Mouse (Mus musculus) limb, embryonic 14.5 days (tissue): ENCODE results near the gene Chd9. TPM values are rescaled to one million over a fixed set of nuclear protein-coding genes. Genes with fewer than 3 reads are reported as not detected.

ENCODE experiments used
- ATAC-seq: fragments of 200-750 bp; cut with Nextera tagmentation; 2 replicates; pipeline ENCODE4 v1.8.0; 2017; ENCODE audit warnings: low read depth, moderate number of reproducible peaks, moderate TSS enrichment; ENCODE audit not compliant: low FRiP score
- DNase-seq: peaks from one replicate; pipeline ENCODE4 v3.0.0-alpha.2; 2015; ENCODE audit warnings: low spot score
- H3K27ac ChIP-seq: fragments of 300-500 bp; sonication (generic); replicated peaks from 2 replicates; pipeline ENCODE4 v1.5.1; 2014; ENCODE audit warnings: low read depth, mild to moderate bottlenecking, low read length, moderate library complexity, mixed read lengths
- H3K27me3 ChIP-seq: fragments of 300-500 bp; sonication (generic); 2 replicates; pipeline ENCODE4 v1.6.1; 2014; ENCODE audit warnings: low read length, mixed read lengths; ENCODE audit not compliant: control insufficient read depth, insufficient read depth
- H3K36me3 ChIP-seq: fragments of 300-500 bp; sonication (generic); 2 replicates; pipeline ENCODE4 v1.6.1; 2014; ENCODE audit warnings: mild to moderate bottlenecking, low read length, moderate library complexity, mixed read lengths; ENCODE audit not compliant: control insufficient read depth, insufficient read depth
- H3K4me1 ChIP-seq: fragments of 300-500 bp; sonication (generic); 2 replicates; pipeline ENCODE4 v1.6.1; 2014; ENCODE audit warnings: antibody characterized with exemption, low read length, mixed read lengths; ENCODE audit not compliant: control insufficient read depth, insufficient read depth
- H3K4me2 ChIP-seq: fragments of 300-500 bp; sonication (generic); replicated peaks from 2 replicates; pipeline ENCODE4 v1.6.1; 2014; ENCODE audit warnings: low read depth, mild to moderate bottlenecking, low read length, moderate library complexity; ENCODE audit not compliant: severe bottlenecking
- H3K4me3 ChIP-seq: fragments of 300-500 bp; sonication (generic); replicated peaks from 2 replicates; pipeline ENCODE4 v1.5.1; 2014; ENCODE audit warnings: low read length
- H3K9ac ChIP-seq: fragments of 300-500 bp; sonication (generic); 2 replicates; pipeline ENCODE4 v1.6.1; 2014; ENCODE audit warnings: mild to moderate bottlenecking, low read depth, low read length, moderate library complexity; ENCODE audit not compliant: severe bottlenecking
- H3K9me3 ChIP-seq: fragments of 300-500 bp; sonication (generic); 2 replicates; pipeline ENCODE4 v1.6.1; 2016; ENCODE audit warnings: low read length; ENCODE audit not compliant: control insufficient read depth
- POLR2A ChIP-seq: fragments of 200-500 bp; IDR thresholded peaks from 2 replicates; pipeline ENCODE4 v1.8.0; 2012; ENCODE audit warnings: inconsistent platforms, mild to moderate bottlenecking, moderate library complexity, borderline replicate concordance; ENCODE audit not compliant: insufficient read depth, insufficient read length; ENCODE audit errors: extremely low read depth
- WGBS: fragments of 180-500 bp; shearing (Covaris S2); extraction: QIAGEN DNeasy Blood & Tissue Kit; methylation state at CpG from one replicate; pipeline ENCODE4 v1.1.7; 2014; 5-methylcytosine and 5-hydroxymethylcytosine counted together
- polyA plus RNA-seq, 2 experiments: library from polyadenylated mRNA; depleted of rRNA in 1 of 2; stranded (reverse) in 1 of 2; unstranded in 1 of 2; fragments of >200 nt; fragmentation: Nextera tagmentation in 1 of 2; extraction: Ambion mirVana in 1 of 2; gene quantifications; 2 replicates each; pipeline versions ENCODE4 v1.2.1 to v1.2.3; 2012 to 2014

Gene Chd9
- polyA plus RNA-seq, 2 experiments, result 97.2 to 143 TPM

GRCm38 (mm10) chr8:90954802-90955760 is 126.9 kb downstream of the Chd9 start:
- Histone ChIP-seq H3K9ac (peak overlapping the region; percentile 79), H3K27ac (peak overlapping the region; percentile 98), H3K4me1 (peaks cover 13% of the 10 kb centered on the region), H3K4me2 (peak overlapping the region; percentile 50), H3K9me3 (no peaks in the 10 kb centered on the region), H3K27me3 (no peaks in the 10 kb centered on the region), H3K36me3 (peaks cover 8% of the 10 kb centered on the region; the same call in 1 of the 2 replicates), H3K4me3 (peak overlapping the region; percentile 43)
- peak; percentile 95 for DNase-seq
- peak; percentile 89; the same call in 1 of the 2 replicates for TF ChIP-seq POLR2A
- WGBS, result 1% methylated on average over 21 of the region's 21 CpGs
- ATAC-seq, result peak; percentile 90

GRCm38 (mm10) chr8:90955761-90956136 is 127.6 kb downstream of the Chd9 start:
- no peak for TF ChIP-seq POLR2A
- peak overlapping the region; percentile 79 for H3K9ac ChIP-seq
- H3K36me3 ChIP-seq, result peaks cover 8% of the 10 kb centered on the region; the same call in 1 of the 2 replicates
- ATAC-seq, result no peak
- peaks cover 16% of the 10 kb centered on the region for H3K4me1 ChIP-seq
- peak overlapping the region; percentile 64 for H3K4me2 ChIP-seq
- no peaks in the 10 kb centered on the region for H3K27me3 ChIP-seq
- H3K4me3 ChIP-seq, result peak overlapping the region; percentile 43
- peak overlapping the region; percentile 98 for H3K27ac ChIP-seq
- no peaks in the 10 kb centered on the region for H3K9me3 ChIP-seq
- no peak for DNase-seq

DNA sequence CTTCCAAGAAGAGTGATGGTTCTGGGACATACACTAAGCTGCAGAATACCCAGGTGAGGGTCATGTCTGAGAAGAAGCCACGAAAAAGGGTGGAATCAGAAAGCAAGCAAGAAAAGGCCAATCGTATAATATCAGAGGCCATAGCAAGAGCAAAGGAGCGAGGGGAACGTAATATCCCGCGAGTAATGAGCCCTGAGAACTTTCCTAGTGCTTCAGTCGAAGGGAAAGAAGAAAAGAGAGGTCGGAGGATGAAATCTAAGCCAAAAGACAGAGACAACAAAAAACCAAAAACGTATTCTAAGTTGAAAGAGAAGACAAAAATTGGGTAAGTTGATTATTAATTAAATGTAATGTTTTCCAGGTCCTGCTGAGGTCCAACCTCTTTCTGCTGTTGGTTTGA is 128.2 kb downstream of the Chd9 start:
- Histone ChIP-seq H3K9ac (peak overlapping the region; percentile 43; the same call in 1 of the 2 replicates), H3K36me3 (peaks cover 8% of the 10 kb centered on the region; the same call in 1 of the 2 replicates), H3K9me3 (no peaks in the 10 kb centered on the region), H3K27me3 (no peaks in the 10 kb centered on the region), H3K27ac (peak overlapping the region; percentile 53; the same call in 1 of the 2 replicates), H3K4me1 (peaks cover 17% of the 10 kb centered on the region), H3K4me3 (peak overlapping the region; percentile 34), H3K4me2 (peak overlapping the region; percentile 64)
- DNase-seq (no peak), ATAC-seq (no peak)
- 44% methylated on average over 9 of the region's 9 CpGs for WGBS
- TF ChIP-seq POLR2A, result no peak

GRCm38 (mm10) chr8:90957711-90958110 is 129.6 kb downstream of the Chd9 start:
- H3K9ac ChIP-seq, result peak overlapping the region; percentile 28; the same call in 1 of the 2 replicates
- H3K27ac ChIP-seq, result no peak overlapping the region
- H3K27me3 ChIP-seq, result no peaks in the 10 kb centered on the region
- TF ChIP-seq POLR2A, result no peak
- ATAC-seq, result no peak
- peak overlapping the region; percentile 64 for H3K4me2 ChIP-seq
- peak overlapping the region; percentile 34; the same call in 1 of the 2 replicates for H3K4me3 ChIP-seq
- H3K9me3 ChIP-seq, result no peaks in the 10 kb centered on the region
- peaks cover 19% of the 10 kb centered on the region for H3K4me1 ChIP-seq
- DNase-seq, result no peak
- peaks cover 8% of the 10 kb centered on the region; the same call in 1 of the 2 replicates for H3K36me3 ChIP-seq

- H3K4me3 ChIP-seq, result no peak overlapping the region
- peaks cover 19% of the 10 kb centered on the region for H3K4me1 ChIP-seq
- peaks cover 8% of the 10 kb centered on the region; the same call in 1 of the 2 replicates for H3K36me3 ChIP-seq
- H3K4me2 ChIP-seq, result no peak overlapping the region
- H3K27me3 ChIP-seq, result no peaks in the 10 kb centered on the region
- no peaks in the 10 kb centered on the region for H3K9me3 ChIP-seq
- no peak overlapping the region for H3K9ac ChIP-seq
- no peak overlapping the region for H3K27ac ChIP-seq
- 89% methylated on average over 4 of the region's 4 CpGs for WGBS
- no peak for ATAC-seq
- DNase-seq, result no peak
- no peak for TF ChIP-seq POLR2A
Measured at GRCm38 (mm10) chr8:90959721-90960120, 131.6 kb downstream of the Chd9 start.
